Mouse (Mus musculus): ENCODE results near the gene Ltbp3.
A peak's percentile ranks its signal among the peaks of the same experiment; 100 is the strongest.
"Not testable (repeated sequence)": the region's sequence is repeated elsewhere in the genome, so short reads cannot be mapped to it uniquely, and the experiment has no call there.

Ltbp3 gene

GRCm38 (mm10) chr19:5793917-5794770, 53.4 kb downstream of the Ltbp3 start:
- not testable (repeated sequence) for DNase-seq (ENCODE audit: low spot score in 2 of 2)

- DNase-seq (ENCODE audit: low spot score in 2 of 2), result no peak
Observed at GRCm38 (mm10) chr19:5794771-5795576, 54.3 kb downstream of the Ltbp3 start.

GRCm38 (mm10) chr19:5795668-5796572, 55.2 kb downstream of the Ltbp3 start:
- no peak for DNase-seq (ENCODE audit: low spot score in 2 of 2)

- DNase-seq (ENCODE audit: low spot score in 2 of 2), result no peak
Observed at GRCm38 (mm10) chr19:5796573-5797111, 55.9 kb downstream of the Ltbp3 start.

- no peak for DNase-seq (ENCODE audit: low spot score in 2 of 2)
Observed at GRCm38 (mm10) chr19:5797381-5798111, 56.8 kb downstream of the Ltbp3 start.

GRCm38 (mm10) chr19:5798700-5799479, 58.2 kb downstream of the Ltbp3 start:
- DNase-seq (ENCODE audit: low spot score in 2 of 2), result no peak

GRCm38 (mm10) chr19:5799566-5800349, 59.1 kb downstream of the Ltbp3 start:
- DNase-seq (ENCODE audit: low spot score in 2 of 2), result no peak

- no peak for DNase-seq (ENCODE audit: low spot score in 2 of 2)
Observed at GRCm38 (mm10) chr19:5800350-5800631, 59.6 kb downstream of the Ltbp3 start.

- DNase-seq (ENCODE audit: low spot score in 2 of 2), result no peak
Observed at GRCm38 (mm10) chr19:5800632-5801431, 60.1 kb downstream of the Ltbp3 start.

- no peak for DNase-seq (ENCODE audit: low spot score in 2 of 2)
Observed at GRCm38 (mm10) chr19:5801432-5801964, 60.8 kb downstream of the Ltbp3 start.

- DNase-seq (ENCODE audit: low spot score in 2 of 2), result peak; percentile 96
Observed at GRCm38 (mm10) chr19:5802011-5802786, 61.5 kb downstream of the Ltbp3 start.

GRCm38 (mm10) chr19:5802787-5803040, 62.0 kb downstream of the Ltbp3 start:
- DNase-seq (ENCODE audit: low spot score in 2 of 2), result no peak

- peak; percentile 99 for DNase-seq (ENCODE audit: low spot score in 2 of 2)
Observed at GRCm38 (mm10) chr19:5803041-5803880, 62.6 kb downstream of the Ltbp3 start.

- DNase-seq (ENCODE audit: low spot score in 2 of 2), result no peak
Observed at GRCm38 (mm10) chr19:5803881-5804279, 63.2 kb downstream of the Ltbp3 start.

- DNase-seq (ENCODE audit: low spot score in 2 of 2), result no peak
Observed at GRCm38 (mm10) chr19:5804371-5804899, 63.7 kb downstream of the Ltbp3 start.

- peak in 1 of 2 experiments; percentile 60 for DNase-seq (ENCODE audit: low spot score in 2 of 2)
Observed at GRCm38 (mm10) chr19:5806051-5806808, 65.5 kb downstream of the Ltbp3 start.
